Mouse (Mus musculus) ES-Bruce4 (cell line): ENCODE measurements around the gene Col4a4. TPM values are rescaled to one million over a fixed set of nuclear protein-coding genes. Genes with fewer than 3 reads are reported as not detected.

ENCODE experiments used
- H3K27ac ChIP-seq: 2 replicates; pipeline ENCODE4 v1.5.1; 2012; ENCODE audit warnings: low read length, inconsistent platforms; ENCODE audit not compliant: insufficient read depth
- H3K27me3 ChIP-seq: 2 replicates; pipeline ENCODE4 v1.6.1; 2012; ENCODE audit warnings: mild to moderate bottlenecking, low read length, inconsistent platforms; ENCODE audit not compliant: control insufficient read depth, poor library complexity, insufficient read depth, severe bottlenecking
- H3K36me3 ChIP-seq: 2 replicates; pipeline ENCODE4 v1.6.1; 2012; ENCODE audit warnings: inconsistent platforms, mild to moderate bottlenecking, low read length, moderate library complexity; ENCODE audit not compliant: control insufficient read depth, poor library complexity, insufficient read depth, severe bottlenecking
- H3K4me1 ChIP-seq: one replicate; pipeline ENCODE4 v1.8.1; 2011; ENCODE audit warnings: low read length; ENCODE audit not compliant: control insufficient read depth, insufficient read depth
- H3K4me3 ChIP-seq: 2 replicates; pipeline ENCODE4 v1.5.1; 2011; ENCODE audit warnings: low read depth, mild to moderate bottlenecking, low read length
- H3K9ac ChIP-seq: 2 replicates; pipeline ENCODE4 v1.6.1; 2012; ENCODE audit warnings: low read depth, mild to moderate bottlenecking, inconsistent platforms; ENCODE audit not compliant: poor library complexity, severe bottlenecking
- H3K9me3 ChIP-seq: replicated peaks from 2 replicates; pipeline ENCODE4 v1.6.1; 2012; ENCODE audit warnings: mild to moderate bottlenecking, low read length, inconsistent platforms; ENCODE audit not compliant: control insufficient read depth, poor library complexity, insufficient read depth, severe bottlenecking
- CTCF ChIP-seq: IDR thresholded peaks from one replicate; pipeline ENCODE4 v1.8.1; 2011; ENCODE audit warnings: low read depth, low read length
- EP300 ChIP-seq: IDR thresholded peaks from 2 replicates; pipeline ENCODE4 v1.6.1; 2011; ENCODE audit warnings: low read depth, low read length; ENCODE audit not compliant: insufficient read depth
- POLR2A ChIP-seq: IDR thresholded peaks from one replicate; pipeline ENCODE4 v1.8.1; 2011; ENCODE audit warnings: low read length; ENCODE audit not compliant: insufficient read depth
- polyA plus RNA-seq: library from polyadenylated mRNA; stranded (reverse); fragments of >200 nt; gene quantifications from 2 replicates; pipeline ENCODE4 v1.2.4, GENCODE M21; 2011; ENCODE audit warnings: low read depth; ENCODE audit not compliant: missing spikeins, insufficient read depth, insufficient read length

Col4a4 gene
- polyA plus RNA-seq, 1 experiment: 0.18 TPM

GRCm38 (mm10) chr1:82554443-82554850 lies 32.2 kb downstream of the Col4a4 start:
- Histone ChIP-seq H3K27ac (no peak overlapping the region), H3K9ac (no peak overlapping the region), H3K36me3 (no peaks in the 10 kb centered on the region), H3K4me1 (no peaks in the 10 kb centered on the region), H3K27me3 (no peaks in the 10 kb centered on the region), H3K4me3 (no peak overlapping the region), H3K9me3 (no peaks in the 10 kb centered on the region; the same call in 1 of the 2 replicates)
- TF ChIP-seq CTCF (peak; percentile 61), POLR2A (no peak)

GRCm38 (mm10) chr1:82545199-82545960 lies 41.3 kb downstream of the Col4a4 start:
- TF ChIP-seq POLR2A (no peak), CTCF (peak; percentile 15), EP300 (no peak)

GRCm38 (mm10) chr1:82544419-82545185 lies 42.0 kb downstream of the Col4a4 start:
- H3K4me1 ChIP-seq: no peaks in the 10 kb centered on the region
- H3K27me3 ChIP-seq: no peaks in the 10 kb centered on the region
- no peak overlapping the region for H3K9ac ChIP-seq
- no peaks in the 10 kb centered on the region for H3K9me3 ChIP-seq
- H3K27ac ChIP-seq: no peak overlapping the region
- no peak overlapping the region for H3K4me3 ChIP-seq
- TF ChIP-seq POLR2A (no peak), CTCF (no peak), EP300 (no peak)
- no peaks in the 10 kb centered on the region for H3K36me3 ChIP-seq

More at GRCm38 (mm10) chr1:82545199-82545960, 41.3 kb downstream of the Col4a4 start:
- Histone ChIP-seq H3K9me3 (no peaks in the 10 kb centered on the region), H3K27me3 (no peaks in the 10 kb centered on the region), H3K36me3 (no peaks in the 10 kb centered on the region), H3K4me3 (no peak overlapping the region), H3K27ac (no peak overlapping the region), H3K9ac (no peak overlapping the region), H3K4me1 (no peaks in the 10 kb centered on the region)

- no peak overlapping the region for H3K27ac ChIP-seq
- no peak overlapping the region for H3K4me3 ChIP-seq
- no peaks in the 10 kb centered on the region for H3K27me3 ChIP-seq
- no peaks in the 10 kb centered on the region for H3K9me3 ChIP-seq
- no peak overlapping the region for H3K9ac ChIP-seq
- no peak for TF ChIP-seq POLR2A
- no peak for TF ChIP-seq CTCF
- TF ChIP-seq EP300: no peak
- H3K4me1 ChIP-seq: no peaks in the 10 kb centered on the region
- H3K36me3 ChIP-seq: no peaks in the 10 kb centered on the region
Observed at GRCm38 (mm10) chr1:82543934-82544333, 42.7 kb downstream of the Col4a4 start.

- Histone ChIP-seq H3K36me3 (no peaks in the 10 kb centered on the region), H3K4me3 (no peak overlapping the region), H3K27ac (no peak overlapping the region), H3K9ac (no peak overlapping the region), H3K27me3 (no peaks in the 10 kb centered on the region), H3K4me1 (no peaks in the 10 kb centered on the region), H3K9me3 (no peaks in the 10 kb centered on the region)
- TF ChIP-seq POLR2A: no peak
- no peak for TF ChIP-seq CTCF
Observed at GRCm38 (mm10) chr1:82540056-82540455, 46.6 kb downstream of the Col4a4 start.

GRCm38 (mm10) chr1:82537848-82538247 lies 48.8 kb downstream of the Col4a4 start:
- Histone ChIP-seq H3K36me3 (no peaks in the 10 kb centered on the region), H3K9ac (no peak overlapping the region), H3K9me3 (no peaks in the 10 kb centered on the region), H3K4me1 (no peaks in the 10 kb centered on the region), H3K27ac (no peak overlapping the region), H3K27me3 (no peaks in the 10 kb centered on the region), H3K4me3 (no peak overlapping the region)
- TF ChIP-seq POLR2A (no peak), CTCF (no peak), EP300 (no peak)
